Mouse (Mus musculus) MEL (cell line): Measurements from ENCODE around the gene Ovol1. TPM values are rescaled to one million over a fixed set of nuclear protein-coding genes. Genes with fewer than 3 reads are reported as not detected.

Source experiments
- DNase-seq: peaks from one replicate; pipeline ENCODE4 v3.0.0; 2011; ENCODE audit warnings: low read depth, low spot score
- H3K27ac ChIP-seq: 2 replicates; pipeline ENCODE4 v1.5.1; 2012; ENCODE audit warnings: low read depth, mild to moderate bottlenecking, control low read depth, low read length, moderate library complexity; ENCODE audit not compliant: control insufficient read depth
- H3K27me3 ChIP-seq, 2 experiments: fragments of 150-350 bp in 1 of 2; sonication (generic) in 1 of 2; 2 replicates each; pipeline ENCODE4 v1.6.1; 2012; ENCODE audit warnings: low read length in 2 of 2, mild to moderate bottlenecking in 2 of 2, improper control_type of control experiment in 1 of 2, moderate library complexity in 1 of 2; ENCODE audit not compliant: insufficient read depth in 2 of 2, control insufficient read depth in 1 of 2
- H3K36me3 ChIP-seq, 2 experiments: 2 replicates each; pipeline ENCODE4 v1.6.1; 2012 to 2014; ENCODE audit warnings: low read length in 2 of 2, improper control_type of control experiment in 1 of 2, inconsistent platforms in 1 of 2, mild to moderate bottlenecking in 1 of 2; ENCODE audit not compliant: insufficient read depth in 2 of 2, control insufficient read depth in 1 of 2
- H3K4me1 ChIP-seq, 2 experiments: fragments of 150-350 bp in 1 of 2; sonication (generic) in 1 of 2; 2 replicates each; pipeline ENCODE4 v1.6.1; 2012; ENCODE audit warnings: low read length in 2 of 2, improper control_type of control experiment in 1 of 2, mild to moderate bottlenecking in 1 of 2; ENCODE audit not compliant: insufficient read depth in 2 of 2, control insufficient read depth in 1 of 2
- H3K4me3 ChIP-seq, 2 experiments: fragments of 150-350 bp in 1 of 2; sonication (generic) in 1 of 2; 2 replicates each; pipeline ENCODE4 v1.5.1; 2012; ENCODE audit warnings: low read depth in 2 of 2, low read length in 2 of 2, mild to moderate bottlenecking in 2 of 2, moderate library complexity in 2 of 2, control low read depth in 1 of 2, improper control_type of control experiment in 1 of 2; ENCODE audit not compliant: control insufficient read depth in 1 of 2, insufficient read depth in 1 of 2
- H3K79me2 ChIP-seq: 2 replicates; pipeline ENCODE4 v1.6.1; 2012; ENCODE audit warnings: mild to moderate bottlenecking, low read length, moderate library complexity; ENCODE audit not compliant: control insufficient read depth, poor library complexity, insufficient read depth
- H3K9ac ChIP-seq: 2 replicates; pipeline ENCODE4 v1.6.1; 2012; ENCODE audit warnings: low read depth, mild to moderate bottlenecking, control low read depth, low read length, moderate library complexity; ENCODE audit not compliant: control insufficient read depth, poor library complexity, severe bottlenecking
- H3K9me3 ChIP-seq: fragments of 150-350 bp; sonication (generic); replicated peaks from 2 replicates; pipeline ENCODE4 v1.6.1; 2012; ENCODE audit warnings: mild to moderate bottlenecking, low read length, improper control_type of control experiment, moderate library complexity; ENCODE audit not compliant: insufficient read depth
- CTCF ChIP-seq, 3 experiments: IDR thresholded peaks in 2 of 3; conservative IDR thresholded peaks in 1 of 3; 2 replicates each; pipeline ENCODE4 v1.5.1; 2011 to 2012; ENCODE audit warnings: low read length in 3 of 3, low read depth in 2 of 3, mild to moderate bottlenecking in 2 of 3, improper control_type of control experiment in 1 of 3, inconsistent platforms in 1 of 3, mixed read lengths in 1 of 3, moderate library complexity in 1 of 3; ENCODE audit not compliant: control insufficient read depth in 1 of 3, insufficient read depth in 1 of 3, poor library complexity in 1 of 3, severe bottlenecking in 1 of 3
- ELF1 ChIP-seq: IDR thresholded peaks from 2 replicates; pipeline ENCODE4 v1.6.1; 2014; ENCODE audit warnings: low read depth, mild to moderate bottlenecking, inconsistent platforms, low read length, improper control_type of control experiment, moderate library complexity
- EP300 ChIP-seq, 2 experiments: IDR thresholded peaks; 2 replicates each; pipeline ENCODE4 v1.6.1; 2011; ENCODE audit warnings: improper control_type of control experiment in 2 of 2, low read length in 2 of 2, low read depth in 1 of 2, mild to moderate bottlenecking in 1 of 2
- GATA1 ChIP-seq: IDR thresholded peaks from 2 replicates; pipeline ENCODE4 v1.6.1; 2011; ENCODE audit warnings: low read depth, low read length, improper control_type of control experiment
- JUND ChIP-seq: IDR thresholded peaks from 2 replicates; pipeline ENCODE4 v1.6.1; 2011; ENCODE audit warnings: low read depth, mild to moderate bottlenecking, improper control_type of control experiment, low read length
- MAFK ChIP-seq: IDR thresholded peaks from 2 replicates; pipeline ENCODE4 v1.6.1; 2011; ENCODE audit warnings: low read depth, mild to moderate bottlenecking, low read length, improper control_type of control experiment, borderline replicate concordance
- MAX ChIP-seq: IDR thresholded peaks from 2 replicates; pipeline ENCODE4 v1.6.1; 2011; ENCODE audit warnings: low read length, improper control_type of control experiment
- MEF2A ChIP-seq: IDR thresholded peaks from 2 replicates; pipeline ENCODE4 v1.6.1; 2014; ENCODE audit warnings: low read depth, mild to moderate bottlenecking, inconsistent platforms, low read length, improper control_type of control experiment; ENCODE audit not compliant: poor library complexity, insufficient replicate concordance, severe bottlenecking; ENCODE audit errors: extremely low read depth
- MXI1 ChIP-seq: IDR thresholded peaks from 2 replicates; pipeline ENCODE4 v1.6.1; 2011; ENCODE audit warnings: mild to moderate bottlenecking, low read depth, low read length, improper control_type of control experiment
- MYC ChIP-seq: IDR thresholded peaks from 2 replicates; pipeline ENCODE4 v1.6.1; 2011; ENCODE audit warnings: low read depth, mild to moderate bottlenecking, low read length, improper control_type of control experiment, moderate library complexity
- NELFE ChIP-seq: IDR thresholded peaks from 2 replicates; pipeline ENCODE4 v1.6.1; 2011; ENCODE audit warnings: low read depth, low read length, improper control_type of control experiment
- NRF1 ChIP-seq: IDR thresholded peaks from 2 replicates; pipeline ENCODE4 v1.6.1; 2014; ENCODE audit warnings: low read depth, mild to moderate bottlenecking, inconsistent platforms, low read length, improper control_type of control experiment, moderate library complexity; ENCODE audit not compliant: poor library complexity, insufficient read depth, severe bottlenecking
- POLR2AphosphoS2 ChIP-seq: IDR thresholded peaks from 2 replicates; pipeline ENCODE4 v1.6.1; 2011; ENCODE audit warnings: low read length, improper control_type of control experiment
- RAD21 ChIP-seq: IDR thresholded peaks from 2 replicates; pipeline ENCODE4 v1.6.1; 2011; ENCODE audit warnings: mild to moderate bottlenecking, low read depth, low read length, improper control_type of control experiment
- RCOR1 ChIP-seq: IDR thresholded peaks from 2 replicates; pipeline ENCODE4 v1.6.1; 2012; ENCODE audit warnings: low read depth, mild to moderate bottlenecking, inconsistent platforms, low read length, improper control_type of control experiment
- SIN3A ChIP-seq: IDR thresholded peaks from 2 replicates; pipeline ENCODE4 v1.6.1; 2012; ENCODE audit warnings: low read length, improper control_type of control experiment, inconsistent platforms
- SMC3 ChIP-seq: IDR thresholded peaks from 2 replicates; pipeline ENCODE4 v1.6.1; 2011; ENCODE audit warnings: low read depth, low read length, improper control_type of control experiment
- TCF12 ChIP-seq: IDR thresholded peaks from 2 replicates; pipeline ENCODE4 v1.6.1; 2014; ENCODE audit warnings: low read depth, mild to moderate bottlenecking, inconsistent platforms, low read length, improper control_type of control experiment, moderate library complexity
- USF1 ChIP-seq: IDR thresholded peaks from 2 replicates; pipeline ENCODE4 v1.6.1; 2014; ENCODE audit warnings: low read depth, mild to moderate bottlenecking, inconsistent platforms, low read length, improper control_type of control experiment, moderate library complexity
- USF2 ChIP-seq, 2 experiments: IDR thresholded peaks; 2 replicates each; pipeline ENCODE4 v1.6.1; 2011 to 2012; ENCODE audit warnings: improper control_type of control experiment in 2 of 2, low read length in 2 of 2, borderline replicate concordance in 1 of 2, inconsistent platforms in 1 of 2, low read depth in 1 of 2, mild to moderate bottlenecking in 1 of 2; ENCODE audit not compliant: insufficient read depth in 1 of 2
- ZC3H11A ChIP-seq: IDR thresholded peaks from 2 replicates; pipeline ENCODE4 v1.6.1; 2012; ENCODE audit warnings: low read depth, mild to moderate bottlenecking, inconsistent platforms, low read length, improper control_type of control experiment
- ZMIZ1 ChIP-seq: IDR thresholded peaks from 2 replicates; pipeline ENCODE4 v1.6.1; 2012; ENCODE audit warnings: low read depth, mild to moderate bottlenecking, inconsistent platforms, low read length, improper control_type of control experiment, moderate library complexity
- ZNF384 ChIP-seq: IDR thresholded peaks from 2 replicates; pipeline ENCODE4 v1.6.1; 2012; ENCODE audit warnings: low read depth, mild to moderate bottlenecking, inconsistent platforms, low read length, improper control_type of control experiment
- polyA plus RNA-seq, 2 experiments: library from polyadenylated mRNA; stranded (reverse) in 1 of 2; unstranded in 1 of 2; fragments of >175 nt in 1 of 2; fragments of >200 nt in 1 of 2; gene quantifications; 2 replicates each; pipeline versions ENCODE4 v1.2.1 to v1.2.4; 2012; ENCODE audit warnings: low replicate concordance in 2 of 2, low read depth in 1 of 2; ENCODE audit not compliant: insufficient read length in 2 of 2, insufficient read depth in 1 of 2, missing spikeins in 1 of 2
- total RNA-seq: library from RNA; depleted of rRNA; stranded (reverse); fragments of 300-350 nt; gene quantifications from 2 replicates; pipeline ENCODE4 v1.2.3, GENCODE M21; 2012

The Ovol1 gene
- total and polyA plus RNA-seq, 3 experiments: 0.06 TPM; not detected in 2

DNA sequence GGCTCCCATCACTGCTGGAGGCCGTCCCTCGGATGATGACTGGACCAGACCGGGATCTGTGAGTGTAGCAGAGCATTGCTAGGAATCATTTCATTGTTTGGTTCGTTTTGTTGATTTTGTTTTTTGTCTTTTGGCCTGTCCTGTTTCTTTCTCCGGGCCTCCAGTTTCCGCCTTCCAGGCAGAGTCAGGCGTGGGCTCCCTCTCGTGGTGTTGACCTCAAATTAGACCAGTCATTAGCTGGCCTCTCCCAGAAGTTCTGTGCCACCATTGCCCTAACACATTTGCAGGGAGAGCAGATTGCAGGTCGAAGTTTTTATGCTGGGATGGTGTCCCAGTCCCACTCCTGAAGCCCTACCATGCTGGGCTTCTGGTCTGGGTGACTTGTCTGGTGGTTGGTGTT lies 28.7 kb upstream of the Ovol1 start:
- Histone ChIP-seq H3K79me2 (no peaks in the 10 kb centered on the region), H3K4me1 (no peaks in the 10 kb centered on the region), H3K4me3 (no peak overlapping the region), H3K9ac (no peak overlapping the region), H3K36me3 (no peaks in the 10 kb centered on the region), H3K27ac (no peak overlapping the region), H3K9me3 (no peaks in the 10 kb centered on the region), H3K27me3 (peaks cover 0 to 7% of the 10 kb centered on the region in 2 experiments; a peak in 1 of 4 replicates)
- DNase-seq: peak; percentile 43
- TF ChIP-seq NRF1: no peak
- no peak for TF ChIP-seq NELFE
- TF ChIP-seq ZC3H11A: peak; percentile 40; the same call in 1 of the 2 replicates
- TF ChIP-seq CTCF (IDR thresholded peaks at IDR 0.05 in 2 of 3, conservative IDR thresholded peaks at IDR 0.05 in 1 of 3; ENCODE audit: control insufficient read depth in 1 of 3, insufficient read depth in 1 of 3, low read depth in 2 of 3, low read length in 3 of 3, poor library complexity in 1 of 3, severe bottlenecking in 1 of 3): peak; percentile 14 to 65 (median 59); a peak in 5 of 6 replicates
- peak; percentile 74 for TF ChIP-seq SMC3
- peak; percentile 62 for TF ChIP-seq RAD21
- TF ChIP-seq ZMIZ1: no peak

- Histone ChIP-seq H3K9ac (no peak overlapping the region), H3K27ac (no peak overlapping the region), H3K4me3 (no peak overlapping the region), H3K79me2 (no peaks in the 10 kb centered on the region), H3K27me3 (peaks cover 1 to 13% of the 10 kb centered on the region in 2 experiments; a peak in 3 of 4 replicates), H3K36me3 (no peaks in the 10 kb centered on the region), H3K9me3 (no peaks in the 10 kb centered on the region)
- TF ChIP-seq MAX: no peak
- TF ChIP-seq TCF12: no peak
- TF ChIP-seq ELF1: no peak
- no peak for TF ChIP-seq RCOR1
- no peak for TF ChIP-seq RAD21
- TF ChIP-seq USF2 (IDR thresholded peaks at IDR 0.05; ENCODE audit: borderline replicate concordance in 1 of 2, insufficient read depth in 1 of 2, low read depth in 1 of 2, low read length in 2 of 2): no peak
- TF ChIP-seq USF1: no peak
- TF ChIP-seq SIN3A: no peak
- TF ChIP-seq ZNF384: no peak
- TF ChIP-seq CTCF (IDR thresholded peaks at IDR 0.05 in 2 of 3, conservative IDR thresholded peaks at IDR 0.05 in 1 of 3; ENCODE audit: control insufficient read depth in 1 of 3, insufficient read depth in 1 of 3, low read depth in 2 of 3, low read length in 3 of 3, poor library complexity in 1 of 3, severe bottlenecking in 1 of 3): no peak
- TF ChIP-seq POLR2AphosphoS2: no peak
- no peak for TF ChIP-seq SMC3
- no peak for TF ChIP-seq GATA1
- TF ChIP-seq MAFK: no peak
- TF ChIP-seq MXI1: no peak
- no peak for TF ChIP-seq JUND
- TF ChIP-seq MYC: no peak
- no peak for TF ChIP-seq EP300 (IDR thresholded peaks at IDR 0.05; ENCODE audit: low read depth in 1 of 2, low read length in 2 of 2)
- TF ChIP-seq NELFE: no peak
- no peak for TF ChIP-seq MEF2A
- TF ChIP-seq, all 39 proteins: peak for 0
- DNase-seq: no peak
- H3K4me1 ChIP-seq: no peaks in the 10 kb centered on the region
Observed at GRCm38 (mm10) chr19:5581995-5582394, 21.5 kb upstream of the Ovol1 start.
